Mouse (Mus musculus): Measurements from ENCODE around the gene Tsc22d3. TPM values are rescaled to one million over a fixed set of nuclear protein-coding genes. Genes with fewer than 3 reads are reported as not detected.

Tsc22d3 gene
- polyA plus RNA-seq, 2 experiments: 52.9 to 96.0 TPM

DNA sequence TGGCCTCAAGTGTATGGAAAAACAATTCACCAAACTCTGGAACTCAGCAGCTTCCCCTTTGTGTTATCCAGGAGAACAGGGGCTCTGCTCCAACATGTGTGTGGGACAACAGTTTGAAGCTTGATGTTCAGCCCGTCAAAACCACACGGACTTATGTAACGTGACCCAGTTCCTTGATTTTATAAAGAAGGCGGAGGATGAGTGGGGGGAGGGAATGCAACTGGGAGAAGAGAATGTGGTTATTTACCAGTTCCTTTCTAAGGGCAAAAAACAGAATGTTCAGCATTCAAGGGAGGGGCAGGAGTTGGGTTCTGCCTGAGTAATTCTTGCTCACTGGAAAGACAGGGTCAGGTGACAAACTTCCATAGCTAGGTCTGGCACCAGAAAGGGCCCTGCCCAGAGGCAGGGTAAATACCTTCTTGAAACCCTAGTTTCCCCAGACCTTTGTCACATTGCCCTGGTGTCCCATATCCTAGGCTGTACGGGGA lies 71.3 kb downstream of the Tsc22d3 start:
- Histone ChIP-seq H3K27me3 (ENCODE audit: control insufficient read depth, insufficient read depth, low read length) (no peaks in the 10 kb centered on the region), H3K4me3 (replicated peaks; ENCODE audit: low read length) (no peak overlapping the region), H3K27ac (replicated peaks; ENCODE audit: low read depth, low read length) (no peak overlapping the region), H3K4me1 (ENCODE audit: control insufficient read depth, insufficient read depth, low read length) (no peaks in the 10 kb centered on the region), H3K9me3 (ENCODE audit: control insufficient read depth, low read length) (no peaks in the 10 kb centered on the region), H3K4me2 (replicated peaks; ENCODE audit: low read depth, low read length, severe bottlenecking) (no peak overlapping the region), H3K36me3 (ENCODE audit: control insufficient read depth, insufficient read depth, low read length) (no peaks in the 10 kb centered on the region), H3K9ac (ENCODE audit: low read depth, low read length, severe bottlenecking) (no peak overlapping the region)
- no peak for TF ChIP-seq POLR2A (IDR thresholded peaks at IDR 0.05; ENCODE audit: borderline replicate concordance, extremely low read depth, insufficient read depth, insufficient read length)
- 53% methylated on average over 5 of the region's 5 CpGs for WGBS
- no peak for ATAC-seq (ENCODE audit: low FRiP score, low read depth)
- no peak for DNase-seq (ENCODE audit: low spot score)

- H3K9me3 ChIP-seq (ENCODE audit: control insufficient read depth, low read length): no peaks in the 10 kb centered on the region
- no peaks in the 10 kb centered on the region for H3K36me3 ChIP-seq (ENCODE audit: control insufficient read depth, insufficient read depth, low read length)
- no peaks in the 10 kb centered on the region for H3K4me1 ChIP-seq (ENCODE audit: control insufficient read depth, insufficient read depth, low read length)
- DNase-seq (ENCODE audit: low spot score) (no peak), ATAC-seq (ENCODE audit: low FRiP score, low read depth) (no peak)
- no peak overlapping the region for H3K27ac ChIP-seq (replicated peaks; ENCODE audit: low read depth, low read length)
- 39% methylated on average over 6 of the region's 6 CpGs for WGBS
- no peaks in the 10 kb centered on the region for H3K27me3 ChIP-seq (ENCODE audit: control insufficient read depth, insufficient read depth, low read length)
- no peak overlapping the region for H3K4me3 ChIP-seq (replicated peaks; ENCODE audit: low read length)
- TF ChIP-seq POLR2A (IDR thresholded peaks at IDR 0.05; ENCODE audit: borderline replicate concordance, extremely low read depth, insufficient read depth, insufficient read length): no peak
- no peak overlapping the region for H3K9ac ChIP-seq (ENCODE audit: low read depth, low read length, severe bottlenecking)
- no peak overlapping the region for H3K4me2 ChIP-seq (replicated peaks; ENCODE audit: low read depth, low read length, severe bottlenecking)
Measured at GRCm38 (mm10) chrX:140527231-140527630, 73.2 kb downstream of the Tsc22d3 start.

- WGBS: 84% methylated on average over 5 of the region's 5 CpGs
- Histone ChIP-seq H3K4me3 (replicated peaks; ENCODE audit: low read length) (no peak overlapping the region), H3K4me2 (replicated peaks; ENCODE audit: low read depth, low read length, severe bottlenecking) (no peak overlapping the region), H3K27ac (replicated peaks; ENCODE audit: low read depth, low read length) (no peak overlapping the region), H3K36me3 (ENCODE audit: control insufficient read depth, insufficient read depth, low read length) (no peaks in the 10 kb centered on the region), H3K4me1 (ENCODE audit: control insufficient read depth, insufficient read depth, low read length) (no peaks in the 10 kb centered on the region), H3K9me3 (ENCODE audit: control insufficient read depth, low read length) (no peaks in the 10 kb centered on the region), H3K27me3 (ENCODE audit: control insufficient read depth, insufficient read depth, low read length) (no peaks in the 10 kb centered on the region), H3K9ac (ENCODE audit: low read depth, low read length, severe bottlenecking) (no peak overlapping the region)
- ATAC-seq (ENCODE audit: low FRiP score, low read depth) (no peak), DNase-seq (ENCODE audit: low spot score) (no peak)
- TF ChIP-seq POLR2A (IDR thresholded peaks at IDR 0.05; ENCODE audit: borderline replicate concordance, extremely low read depth, insufficient read depth, insufficient read length): no peak
Measured at GRCm38 (mm10) chrX:140526253-140526618, 74.2 kb downstream of the Tsc22d3 start.

DNA sequence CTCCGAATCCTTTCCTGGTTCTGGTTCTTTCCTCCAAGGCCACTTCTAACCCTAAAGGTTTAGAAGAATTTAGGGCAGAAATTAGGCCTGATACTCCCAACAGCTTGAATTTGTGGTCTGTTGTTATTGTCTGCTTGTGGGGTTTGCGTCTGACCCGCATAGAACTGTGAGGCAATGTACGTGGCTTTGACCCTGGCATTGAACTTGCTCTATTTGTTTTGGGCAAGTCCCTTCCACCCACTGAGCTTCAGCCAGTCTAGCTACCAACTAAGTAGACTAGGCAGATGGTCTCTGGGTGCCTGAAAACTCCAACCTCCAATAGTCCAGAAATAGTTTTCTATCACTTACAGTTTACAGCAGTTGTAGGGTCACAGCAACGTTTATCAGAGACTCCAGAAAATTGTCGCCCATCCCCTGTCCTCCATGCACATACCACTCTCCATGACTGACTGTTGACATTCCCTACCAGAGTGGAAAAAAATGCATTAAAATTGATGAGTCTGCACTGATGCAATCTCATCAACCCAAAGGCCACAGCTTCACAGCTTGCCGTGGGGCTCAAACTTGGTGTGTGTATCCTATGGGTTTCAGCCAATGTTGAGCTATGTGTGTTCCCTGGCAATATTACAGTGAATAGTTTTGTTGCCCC lies 74.7 kb downstream of the Tsc22d3 start:
- Histone ChIP-seq H3K27ac (replicated peaks; ENCODE audit: low read depth, low read length) (no peak overlapping the region), H3K27me3 (ENCODE audit: control insufficient read depth, insufficient read depth, low read length) (no peaks in the 10 kb centered on the region), H3K9ac (ENCODE audit: low read depth, low read length, severe bottlenecking) (no peak overlapping the region), H3K4me3 (replicated peaks; ENCODE audit: low read length) (no peak overlapping the region), H3K4me1 (ENCODE audit: control insufficient read depth, insufficient read depth, low read length) (no peaks in the 10 kb centered on the region), H3K4me2 (replicated peaks; ENCODE audit: low read depth, low read length, severe bottlenecking) (no peak overlapping the region), H3K36me3 (ENCODE audit: control insufficient read depth, insufficient read depth, low read length) (no peaks in the 10 kb centered on the region), H3K9me3 (ENCODE audit: control insufficient read depth, low read length) (no peaks in the 10 kb centered on the region)
- no peak for TF ChIP-seq POLR2A (IDR thresholded peaks at IDR 0.05; ENCODE audit: borderline replicate concordance, extremely low read depth, insufficient read depth, insufficient read length)
- no peak for ATAC-seq (ENCODE audit: low FRiP score, low read depth)
- no peak for DNase-seq (ENCODE audit: low spot score)
- WGBS: 93% methylated on average over 7 of the region's 7 CpGs

DNA sequence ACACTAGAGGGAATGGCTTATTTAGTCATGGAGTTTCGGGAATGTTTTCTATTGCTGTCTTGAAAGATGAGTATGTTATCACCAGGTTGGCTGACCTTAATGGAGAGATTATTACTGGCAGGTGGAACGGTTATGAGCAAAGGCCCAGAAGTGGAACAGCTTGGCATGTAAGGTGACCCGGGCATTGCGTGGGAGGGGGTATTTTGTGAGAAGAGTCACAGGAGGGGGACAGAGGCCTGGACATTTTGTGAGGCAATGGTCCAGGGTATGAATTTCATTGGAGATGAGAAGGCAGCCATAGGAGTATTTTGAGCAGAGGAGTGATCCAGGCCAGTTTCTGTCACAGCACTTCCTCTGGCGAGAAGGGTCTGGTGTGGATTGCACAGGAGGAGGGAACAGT lies 76.2 kb downstream of the Tsc22d3 start:
- Histone ChIP-seq H3K9ac (ENCODE audit: low read depth, low read length, severe bottlenecking) (no peak overlapping the region), H3K4me3 (replicated peaks; ENCODE audit: low read length) (no peak overlapping the region), H3K27me3 (ENCODE audit: control insufficient read depth, insufficient read depth, low read length) (no peaks in the 10 kb centered on the region), H3K27ac (replicated peaks; ENCODE audit: low read depth, low read length) (no peak overlapping the region), H3K9me3 (ENCODE audit: control insufficient read depth, low read length) (no peaks in the 10 kb centered on the region), H3K4me1 (ENCODE audit: control insufficient read depth, insufficient read depth, low read length) (no peaks in the 10 kb centered on the region), H3K36me3 (ENCODE audit: control insufficient read depth, insufficient read depth, low read length) (no peaks in the 10 kb centered on the region), H3K4me2 (replicated peaks; ENCODE audit: low read depth, low read length, severe bottlenecking) (no peak overlapping the region)
- ATAC-seq (ENCODE audit: low FRiP score, low read depth) (no peak), DNase-seq (ENCODE audit: low spot score) (no peak)
- 87% methylated on average over 5 of the region's 5 CpGs for WGBS
- no peak for TF ChIP-seq POLR2A (IDR thresholded peaks at IDR 0.05; ENCODE audit: borderline replicate concordance, extremely low read depth, insufficient read depth, insufficient read length)

Measured in limb, embryonic 14.5 days (tissue).